Mouse (Mus musculus) frontal cortex, adult 2 months (tissue): ENCODE results near the gene Bhlha9. TPM values are rescaled to one million over a fixed set of nuclear protein-coding genes. Genes with fewer than 3 reads are reported as not detected.
A peak's percentile ranks its signal among the peaks of the same experiment; 100 is the strongest.

Experiments
- DNase-seq, 2 experiments: peaks; one replicate each; pipeline ENCODE4 v3.0.0; 2022; ENCODE audit warnings: low spot score in 1 of 2; ENCODE audit errors: extremely low spot score in 1 of 2
- polyA plus RNA-seq: library from polyadenylated mRNA; depleted of rRNA; stranded (reverse); fragments of >200 nt; gene quantifications from 2 replicates; pipeline ENCODE4 v1.2.3, GENCODE M21; 2012; rRNA removed

Bhlha9 gene
- 2.5 and 2.6 TPM in 2 replicates for polyA plus RNA-seq

DNA sequence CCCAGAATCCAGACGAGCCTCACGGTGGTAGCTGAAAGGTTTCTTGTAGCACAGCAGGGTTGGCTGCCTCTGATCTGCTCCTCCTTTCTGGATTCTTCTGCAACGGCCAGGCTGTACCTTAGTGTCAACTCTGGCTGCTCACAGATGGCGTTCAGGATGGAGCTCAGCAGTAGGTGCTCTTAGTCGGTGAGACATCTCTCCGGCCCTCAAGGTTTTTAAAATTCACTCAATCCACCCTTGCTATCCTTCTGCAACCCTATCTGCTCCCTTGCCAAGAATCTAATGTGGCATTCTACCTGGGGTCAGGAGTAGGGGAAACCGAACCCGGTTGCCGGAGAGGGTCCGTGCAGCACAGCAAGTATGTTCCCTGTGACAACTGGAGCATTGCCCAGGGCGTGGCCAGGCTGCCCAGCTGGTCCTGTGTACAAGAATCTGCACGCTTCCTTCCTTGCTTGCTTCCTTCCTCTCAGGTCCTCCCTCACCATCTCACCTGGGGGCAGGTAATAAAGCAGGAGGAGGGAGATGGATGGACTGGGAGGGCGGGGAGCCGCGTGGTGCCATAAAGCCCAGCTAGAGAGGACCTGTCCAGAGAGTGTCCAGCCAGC is at the start of gene Bhlha9:
Bhlha9 (plus strand) TSS at position 600 of the 605 bp plus-strand sequence.
- DNase-seq = no peak

DNA sequence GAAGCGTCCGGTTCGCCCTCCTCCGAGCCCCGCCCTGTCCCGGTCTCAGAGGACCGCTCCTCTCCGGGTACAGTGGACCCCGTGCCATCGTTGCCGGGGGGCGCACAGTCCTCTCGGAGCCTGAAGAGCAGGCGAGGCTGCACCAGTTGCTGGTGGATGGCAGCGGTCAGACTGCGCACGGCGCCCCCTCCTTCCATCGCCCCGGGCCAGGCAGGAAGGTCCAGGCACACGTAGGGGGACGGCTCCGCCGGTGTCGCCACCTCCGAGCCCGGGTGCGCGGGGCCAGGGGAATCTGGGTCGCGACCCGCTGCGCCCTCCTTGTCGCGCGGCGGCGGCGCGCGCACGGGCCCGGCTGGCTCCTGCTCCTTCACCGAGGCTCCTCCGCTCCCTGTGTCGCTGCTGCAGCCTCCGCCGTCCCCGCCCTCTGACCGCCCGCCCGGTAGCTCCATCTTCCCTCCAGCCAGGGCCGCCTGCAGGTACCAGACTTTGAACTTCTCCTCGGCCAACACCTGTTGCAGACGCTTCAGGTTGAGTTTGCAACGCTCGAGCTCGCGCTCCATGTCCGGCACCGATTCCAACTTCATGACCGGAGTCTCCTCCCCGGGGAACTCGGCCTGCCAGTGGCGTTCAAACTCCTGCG is 49.6 kb upstream of the Bhlha9 start:
- no peak for DNase-seq

DNA sequence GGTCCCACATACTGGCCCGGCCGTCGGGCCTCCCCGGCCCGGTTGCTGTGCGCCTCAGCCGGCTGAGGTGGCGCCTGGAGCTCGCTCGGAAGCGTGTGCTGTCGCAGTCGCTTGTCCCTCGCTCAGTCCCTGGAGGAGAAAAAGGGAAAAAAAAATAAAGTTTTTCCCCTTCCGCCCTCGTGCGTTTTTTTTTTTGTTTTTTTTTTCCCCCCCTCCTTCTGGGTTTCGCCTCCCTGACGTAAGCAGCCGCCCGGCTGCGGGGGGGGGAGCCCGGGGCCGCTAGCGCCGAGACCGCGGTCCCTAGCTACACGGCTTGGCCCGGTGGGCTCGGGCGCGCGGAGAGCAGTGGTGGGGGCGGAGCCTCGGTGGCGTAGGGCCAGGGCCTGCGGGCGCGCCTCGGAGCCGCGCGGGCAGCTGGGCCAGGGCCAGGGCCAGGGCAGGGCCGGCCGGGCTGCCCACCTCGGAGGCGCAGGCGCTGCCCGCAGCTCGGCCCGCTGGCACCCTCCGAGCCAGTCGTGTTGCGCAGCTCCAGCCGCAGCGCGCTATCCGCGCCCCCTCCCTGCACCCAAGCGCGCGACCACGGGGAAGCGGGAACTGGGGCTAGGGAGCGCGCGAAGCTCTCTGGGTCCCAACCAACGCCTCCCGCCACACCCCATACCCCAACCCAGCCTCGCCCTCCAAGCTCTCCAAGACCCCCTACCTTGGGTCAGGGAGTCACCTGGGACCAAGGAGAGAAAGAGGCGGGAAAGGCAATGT is 48.9 kb upstream of the Bhlha9 start:
- no peak for DNase-seq

DNA sequence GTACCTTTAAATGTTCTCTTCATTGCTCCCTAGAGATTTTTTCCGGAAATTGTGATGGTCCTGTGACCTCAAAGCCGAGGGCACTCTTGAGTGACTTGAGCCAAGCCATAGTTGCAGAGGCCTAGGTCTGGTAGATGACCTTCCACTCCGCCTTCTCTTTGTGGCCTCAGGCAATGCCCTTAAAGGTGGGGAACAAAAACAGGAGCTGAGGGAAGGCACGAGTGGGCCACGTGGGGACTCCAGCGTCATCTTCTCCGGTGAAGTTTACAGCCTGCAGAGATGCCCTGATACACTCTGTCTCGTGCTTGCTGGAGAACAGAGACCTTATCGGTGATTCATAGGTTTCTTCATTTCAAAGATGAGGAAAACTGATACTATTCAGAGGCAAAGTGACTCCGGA is 48.2 kb upstream of the Bhlha9 start:
- DNase-seq = no peak

DNA sequence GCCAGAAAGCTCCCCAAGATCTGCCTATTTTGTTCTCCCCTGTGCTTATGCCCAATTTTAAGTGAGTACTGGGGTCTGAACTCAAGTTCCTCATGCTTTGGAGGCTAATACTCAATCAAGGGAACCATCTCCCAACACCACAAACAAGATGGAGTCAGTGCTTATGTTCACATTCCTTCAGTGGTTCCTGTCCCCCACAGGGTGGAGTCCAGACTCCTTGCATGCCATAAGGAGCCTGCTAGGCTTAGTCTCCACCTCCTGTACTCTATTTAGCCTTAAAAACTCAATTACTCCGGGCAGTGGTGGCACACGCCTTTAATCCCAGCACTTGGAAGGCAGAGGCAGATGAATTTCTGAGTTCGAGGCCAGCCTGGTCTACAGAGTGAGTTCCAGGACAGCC is 47.4 kb upstream of the Bhlha9 start:
- DNase-seq = no peak

DNA sequence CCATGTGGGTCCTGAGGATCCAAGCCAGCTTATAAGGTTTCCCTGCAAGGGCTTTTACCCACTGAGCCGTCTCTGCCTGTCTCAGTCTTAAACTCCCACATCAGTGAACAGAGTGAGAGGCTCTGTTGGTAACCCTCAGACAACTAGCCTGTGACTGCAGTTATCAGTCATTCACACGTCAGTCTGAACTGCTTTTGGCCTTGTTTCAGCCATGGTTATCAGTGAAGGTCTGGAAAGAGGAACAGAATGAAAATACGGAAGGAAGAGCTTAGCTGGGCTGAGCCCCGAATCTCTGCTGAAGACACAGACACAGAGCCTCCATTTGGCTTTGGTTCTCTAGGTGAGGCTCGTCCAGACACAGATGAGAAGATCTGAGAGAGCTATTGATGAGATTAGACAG is 43.7 kb upstream of the Bhlha9 start:
- DNase-seq = no peak

DNA sequence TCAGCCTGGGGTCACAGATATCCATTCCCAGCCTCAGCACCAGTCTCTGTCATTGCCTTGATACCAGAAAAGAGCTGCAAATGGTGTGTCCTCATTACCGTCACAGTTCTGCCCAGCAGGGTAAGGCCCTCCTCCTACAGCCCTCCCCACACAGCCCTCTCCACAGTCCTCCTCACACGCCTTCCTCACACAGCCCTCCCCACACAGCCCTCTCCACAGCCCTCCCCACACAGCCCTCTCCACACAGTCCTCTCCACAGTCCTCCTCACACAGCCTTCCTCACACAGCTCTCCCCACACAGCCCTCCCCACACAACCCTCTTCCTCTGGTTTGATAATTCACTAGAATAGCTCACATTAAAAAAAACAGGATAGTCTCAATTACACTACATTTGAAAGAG is 42.2 kb upstream of the Bhlha9 start:
- DNase-seq = no peak

DNA sequence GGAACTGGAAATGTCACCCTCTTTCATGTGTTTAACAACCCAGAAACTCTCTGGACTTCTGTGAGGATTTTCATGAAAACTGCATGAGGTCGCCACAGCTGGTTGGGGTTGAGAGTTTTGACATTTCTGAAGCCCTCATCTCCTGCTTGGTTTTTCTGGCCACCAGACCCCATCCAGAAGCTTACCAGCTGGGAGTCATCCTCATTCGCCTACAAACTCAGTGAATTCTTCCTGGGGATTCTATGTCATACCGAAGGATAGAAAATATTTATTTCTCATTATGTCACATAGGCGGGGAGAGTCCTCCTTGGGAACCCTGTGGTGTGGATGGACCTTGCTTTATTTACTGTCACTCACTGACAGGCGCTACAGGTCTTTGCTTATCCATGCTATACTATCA is 41.8 kb upstream of the Bhlha9 start:
- DNase-seq = no peak

DNA sequence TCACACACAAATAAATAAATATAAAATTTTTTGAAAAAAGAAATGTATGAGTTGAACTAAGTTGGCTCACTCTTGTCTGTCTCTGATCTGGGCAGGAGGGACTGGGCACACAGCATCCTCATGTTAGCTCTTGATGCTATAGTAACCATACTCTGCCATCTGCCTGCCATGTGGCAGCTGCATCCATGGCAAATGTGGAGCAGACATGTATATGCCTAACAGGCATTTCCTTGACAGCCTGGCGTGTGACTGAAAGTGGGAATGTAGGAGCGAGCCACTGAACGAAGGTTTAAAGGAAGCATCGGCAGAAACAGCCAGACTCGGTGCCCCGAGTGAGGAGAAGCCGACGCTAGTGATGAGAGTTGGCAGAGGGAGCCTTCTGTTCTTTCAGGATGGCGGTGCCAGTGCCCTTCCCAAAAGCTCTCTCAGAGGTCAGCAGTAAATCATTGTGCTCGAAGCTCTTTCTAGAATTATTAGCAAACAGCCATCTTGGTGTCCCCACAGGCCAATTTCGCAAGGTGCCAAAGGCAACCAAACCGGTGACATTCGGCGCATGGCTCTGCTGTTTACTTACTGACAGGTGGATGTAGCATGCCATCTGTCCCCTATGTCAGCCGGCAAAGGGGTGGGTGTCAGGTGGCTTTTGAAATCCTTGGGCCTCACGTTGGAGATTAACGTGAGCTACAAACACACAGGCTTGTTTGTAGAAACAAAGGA is 32.8 kb upstream of the Bhlha9 start:
- no peak for DNase-seq

DNA sequence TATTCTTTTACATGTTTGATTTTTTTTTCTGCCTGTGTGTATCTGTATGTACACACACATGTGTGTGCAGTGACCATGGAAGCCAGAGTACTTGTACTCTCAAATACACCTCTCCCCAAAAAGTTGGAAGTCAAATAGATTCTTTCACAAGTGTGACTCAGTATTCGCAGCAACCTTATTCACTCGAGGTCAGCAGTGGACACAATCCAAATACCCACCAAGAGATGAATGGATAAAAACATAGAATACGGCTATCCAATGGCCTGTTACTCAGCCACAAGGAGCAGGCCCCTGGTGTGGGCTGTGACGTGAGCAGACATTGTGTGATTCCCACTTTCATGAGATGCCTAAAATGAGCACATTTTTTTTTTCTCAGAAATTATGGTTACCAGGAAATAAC is 32.0 kb upstream of the Bhlha9 start:
- DNase-seq = no peak

DNA sequence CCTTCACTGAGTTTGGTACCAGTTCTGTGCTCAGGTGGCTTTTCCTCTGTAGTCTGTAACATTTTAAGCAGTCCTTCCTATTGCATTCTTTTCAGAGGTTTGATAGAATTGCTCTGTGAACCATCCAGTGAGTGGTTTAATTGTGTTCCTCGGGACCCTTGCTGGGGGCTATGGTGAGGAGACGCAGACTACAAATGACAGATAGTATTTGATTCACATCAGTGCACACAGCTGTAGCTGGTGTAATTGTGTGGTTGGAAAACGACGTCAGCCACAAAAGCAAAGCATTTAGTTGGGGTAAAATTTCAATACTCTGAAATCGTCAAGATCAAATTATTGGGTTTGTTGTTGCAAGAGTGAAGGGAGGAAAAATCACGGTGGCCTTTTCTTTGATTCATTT is 28.0 kb upstream of the Bhlha9 start:
- no peak for DNase-seq

DNA sequence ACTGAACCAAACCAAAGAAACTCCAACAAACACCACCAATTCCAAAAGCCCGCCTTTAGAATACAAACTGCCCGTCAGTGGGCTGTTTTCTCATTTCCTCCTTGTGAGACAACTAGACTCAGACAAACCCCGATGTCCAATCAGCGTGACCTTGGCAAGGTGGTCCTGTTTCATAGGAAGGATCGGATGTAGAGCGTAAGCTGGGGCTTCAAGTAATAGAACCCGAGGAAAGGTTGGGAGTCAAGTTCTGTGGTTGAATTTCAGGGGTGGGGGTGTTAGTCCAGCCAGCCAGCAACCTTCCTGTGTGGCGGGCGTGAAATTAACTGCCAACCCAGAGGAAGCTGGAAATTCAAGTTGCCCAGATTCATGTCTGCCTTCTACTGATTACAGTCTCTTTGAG is 27.2 kb upstream of the Bhlha9 start:
- no peak for DNase-seq

DNA sequence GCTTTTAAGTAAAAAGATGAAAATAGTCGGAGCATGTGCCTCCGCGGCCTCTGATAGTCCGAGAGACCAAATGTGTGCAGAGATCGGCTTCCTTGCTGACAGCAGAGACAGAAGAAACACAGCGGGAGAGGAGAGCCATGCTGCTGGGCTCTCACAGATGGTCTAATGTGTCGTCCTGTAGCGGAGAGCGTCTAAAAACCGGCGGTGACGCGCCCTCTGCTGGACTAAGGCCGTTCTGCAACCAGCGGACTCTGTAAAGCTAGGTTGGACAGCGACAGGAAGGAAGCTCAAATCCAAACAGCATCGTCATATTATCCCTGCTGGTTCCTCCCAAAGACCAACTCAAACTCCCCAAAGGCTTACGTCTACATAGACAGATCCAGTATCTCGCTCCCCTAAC is 26.3 kb upstream of the Bhlha9 start:
- peak; percentile 83 to 98 for DNase-seq

DNA sequence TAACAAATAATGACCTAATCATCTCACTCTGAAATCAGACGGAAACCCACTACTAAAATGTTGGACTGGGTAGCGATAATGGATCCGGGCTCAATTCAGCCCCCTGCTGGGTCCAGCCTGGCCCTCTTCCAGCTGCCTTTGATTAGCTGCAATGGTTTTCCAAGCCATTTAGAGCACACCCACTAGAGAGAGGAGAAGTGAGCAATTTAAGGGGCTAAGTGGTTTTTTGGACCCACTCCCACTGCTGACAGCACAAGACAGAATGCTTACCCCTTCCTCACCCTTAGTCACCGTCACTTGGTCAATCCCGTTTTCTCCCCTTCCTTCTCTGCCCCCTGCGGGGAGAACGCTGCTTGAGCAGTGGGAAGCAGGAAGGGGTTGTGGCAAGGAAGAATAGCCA is 25.2 kb upstream of the Bhlha9 start:
- peak in 1 of 2 experiments; percentile 25 for DNase-seq

DNA sequence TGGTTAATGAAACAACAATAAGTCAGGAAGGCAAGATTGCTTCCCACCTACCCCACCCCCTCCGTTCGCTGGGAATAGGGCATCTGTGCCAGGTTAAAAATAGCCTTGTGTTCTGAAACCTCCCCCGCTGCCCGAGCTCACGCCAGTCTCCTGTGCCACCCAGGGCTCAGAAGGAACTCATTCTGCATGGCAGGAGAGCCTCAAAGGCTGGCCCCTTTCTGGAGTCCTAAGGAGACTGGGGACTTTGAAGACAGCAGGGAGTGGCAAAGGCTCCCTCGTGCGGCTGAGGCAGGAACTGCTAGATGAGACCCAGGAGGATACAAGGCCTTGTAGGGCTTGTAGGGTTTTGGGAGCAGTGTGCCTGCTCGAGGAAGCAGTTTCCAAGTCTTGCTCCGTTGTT is 24.8 kb upstream of the Bhlha9 start:
- peak; percentile 66 to 92 for DNase-seq

DNA sequence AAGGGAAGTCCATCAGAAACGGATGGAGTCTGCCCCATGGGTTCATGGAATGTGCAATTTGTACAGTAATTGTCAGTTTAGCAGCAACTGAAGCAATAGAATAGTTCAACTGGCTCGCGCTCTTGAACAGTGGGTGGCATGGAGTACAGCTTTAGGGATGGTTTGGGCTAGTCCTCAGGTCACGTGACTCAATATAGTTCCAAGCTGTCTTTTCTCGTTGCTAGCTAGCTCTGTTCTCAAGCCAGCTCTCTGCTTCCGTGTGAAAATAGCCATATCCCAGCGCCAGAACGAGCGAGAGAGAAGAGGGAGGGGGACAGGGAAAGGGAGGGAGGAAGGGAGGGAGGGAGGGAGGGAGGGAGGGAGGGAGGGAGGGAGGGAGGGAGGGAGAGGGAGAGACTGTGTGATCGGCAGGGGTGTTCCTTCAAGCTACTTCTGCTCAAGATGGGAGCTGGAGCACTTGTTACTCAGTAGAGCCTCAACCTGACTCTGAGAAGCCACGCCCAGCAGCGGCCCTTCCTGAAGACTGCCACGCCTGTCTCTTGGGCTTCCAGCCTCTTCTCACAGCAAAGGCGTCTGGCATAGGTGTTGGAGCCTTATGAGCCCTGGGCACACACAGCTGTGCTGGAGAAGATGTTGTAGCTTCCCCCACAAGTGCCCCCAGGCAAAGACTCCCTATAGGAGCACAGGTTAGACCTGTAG is 21.3 kb upstream of the Bhlha9 start:
- peak in 1 of 2 experiments; percentile 44 for DNase-seq

DNA sequence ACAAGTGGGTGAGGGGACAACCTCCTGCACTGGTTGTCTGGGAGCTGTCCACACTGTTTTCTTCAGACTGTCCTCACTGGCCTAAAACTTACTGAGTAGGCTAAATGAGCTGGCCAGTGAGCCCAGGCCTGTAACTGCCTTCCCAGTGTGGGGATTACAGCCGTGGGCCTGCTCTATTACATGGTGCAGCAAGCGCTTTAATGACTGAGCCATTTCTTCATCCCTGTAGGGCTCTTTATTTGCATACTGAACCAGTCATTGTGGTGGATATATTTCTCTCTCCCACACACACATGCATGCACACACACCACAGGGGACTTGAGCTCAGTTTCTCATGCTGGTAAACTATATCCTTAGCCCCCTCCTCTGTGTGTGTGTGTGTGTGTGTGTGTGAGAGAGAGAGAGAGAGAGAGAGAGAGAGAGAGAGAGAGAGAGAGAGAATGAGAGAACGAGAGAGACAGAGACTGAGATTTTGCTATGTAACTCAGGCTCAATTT is 19.4 kb upstream of the Bhlha9 start:
- no peak for DNase-seq

DNA sequence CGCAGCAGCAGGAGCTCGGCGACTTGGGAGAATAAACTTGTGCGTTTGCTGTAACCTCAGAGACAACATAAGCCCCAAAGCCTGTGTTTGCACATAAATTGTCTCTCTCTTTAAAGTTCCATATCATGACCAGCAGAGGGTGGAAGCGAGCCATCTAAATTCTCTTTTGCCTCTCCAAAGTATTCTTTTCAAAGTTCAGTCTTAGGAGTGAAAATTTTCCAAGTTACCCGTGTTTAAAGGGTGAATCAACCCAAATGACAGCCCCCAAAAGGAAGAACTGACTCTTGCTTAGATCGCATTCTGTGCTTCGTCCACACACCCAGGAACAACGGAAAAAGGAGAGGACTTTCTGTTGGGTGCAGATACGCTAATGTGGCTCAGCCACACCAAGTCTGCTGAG is 17.2 kb upstream of the Bhlha9 start:
- peak in 1 of 2 experiments; percentile 83 for DNase-seq

DNA sequence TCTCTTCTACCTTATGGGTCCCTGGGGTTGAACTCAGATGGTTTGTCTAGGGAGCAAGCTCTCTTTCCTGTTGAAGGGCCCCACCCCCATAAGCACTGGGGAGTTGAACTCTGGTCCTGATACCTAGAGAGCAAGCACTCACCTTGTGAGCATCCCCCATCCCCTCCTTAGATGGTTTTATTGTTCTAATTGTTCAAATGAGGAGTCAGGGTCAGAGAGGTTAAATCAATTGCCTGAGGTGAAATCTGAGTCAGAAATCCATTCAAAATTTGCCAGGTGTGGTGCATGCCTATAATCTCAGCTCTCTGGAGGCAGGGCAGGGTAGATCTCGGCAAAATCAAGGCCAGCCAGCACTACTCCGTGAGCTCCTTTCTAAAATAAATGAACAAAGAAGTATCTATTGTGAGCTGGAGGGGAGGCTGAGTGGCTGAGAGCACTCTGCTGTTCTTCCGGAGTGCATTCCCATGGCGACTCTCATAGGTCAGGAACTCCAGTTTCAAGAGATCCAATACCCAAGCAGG is 14.8 kb upstream of the Bhlha9 start:
- DNase-seq = no peak
